Mouse (Mus musculus): ENCODE data around the gene Jade3. TPM values are rescaled to one million over a fixed set of nuclear protein-coding genes. Genes with fewer than 3 reads are reported as not detected.

Jade3 gene
- total RNA-seq, 2 experiments from 2014 or later: 1.3 to 2.6 TPM

GRCm38 (mm10) chrX:20548011-20548879, 122.8 kb downstream of the Jade3 start:
- DNase-seq: peak; percentile 3

GRCm38 (mm10) chrX:20548880-20549440, 123.5 kb downstream of the Jade3 start:
- DNase-seq: no peak

DNA sequence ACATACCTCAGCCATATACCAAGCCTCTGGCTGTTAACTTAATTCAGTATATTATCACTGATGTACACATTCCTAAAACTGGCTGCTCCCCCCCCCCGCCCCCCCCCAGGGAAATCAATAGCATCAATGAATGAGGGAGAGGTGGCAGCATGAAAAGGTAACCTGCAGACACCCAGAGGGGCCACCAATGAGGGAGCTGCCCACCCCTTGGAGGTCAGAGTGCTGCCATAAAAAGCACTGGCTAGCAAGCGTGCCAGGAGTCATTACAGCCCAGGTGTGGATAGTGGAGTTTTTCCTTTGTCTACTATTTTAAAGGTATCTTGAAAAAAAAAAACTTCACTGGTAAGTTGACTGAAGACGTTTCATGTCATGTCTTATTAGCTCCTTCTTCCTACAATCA, 124.0 kb downstream of the Jade3 start, which contains the start of gene Rgn:
Rgn (plus strand) TSS at position 256 of the 400 bp plus-strand sequence.
- no peak for DNase-seq

DNA sequence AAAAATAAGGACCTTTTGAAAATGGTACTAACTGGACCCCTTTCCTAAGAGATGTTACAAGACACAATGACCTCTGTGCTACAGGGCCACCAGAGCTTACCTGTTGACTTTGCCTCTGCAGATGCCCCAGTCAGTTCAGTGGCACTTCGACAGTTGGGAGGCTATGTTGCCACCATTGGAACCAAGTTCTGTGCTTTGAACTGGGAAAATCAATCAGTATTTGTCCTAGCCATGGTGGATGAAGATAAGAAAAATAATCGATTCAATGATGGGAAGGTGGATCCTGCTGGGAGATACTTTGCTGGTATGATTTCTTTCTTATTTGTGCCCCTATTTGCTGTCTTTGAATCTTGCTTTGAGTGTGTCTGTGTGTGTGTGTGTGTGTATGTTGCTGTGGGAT, 126.7 kb downstream of the Jade3 start:
- DNase-seq: no peak

- no peak for DNase-seq
These were observed 136.4 kb downstream of the Jade3 start for GRCm38 (mm10) chrX:20561846-20562245.

DNA sequence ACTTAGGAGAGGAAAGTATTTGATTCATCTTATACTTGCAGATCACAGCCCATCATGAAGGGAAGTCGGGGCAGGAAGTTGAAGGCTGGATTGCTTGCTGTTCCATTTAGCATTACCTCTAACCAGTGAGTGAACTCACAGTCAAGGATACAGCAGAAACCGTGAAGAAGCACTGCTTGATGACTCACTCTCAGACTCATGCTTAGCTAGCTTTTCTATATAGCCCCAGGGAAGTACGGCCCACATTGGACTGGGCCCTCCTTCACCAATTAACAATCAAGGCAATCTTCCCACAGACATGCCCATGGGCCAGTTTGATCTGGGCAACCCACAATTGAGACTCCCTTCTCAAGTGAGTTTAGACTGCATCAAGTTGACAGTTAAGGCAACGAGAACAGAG, 138.5 kb downstream of the Jade3 start:
- DNase-seq: no peak

Other genes with a start within 250 kb of the Jade3 start
- gene Slc9a7, start 133.9 kb upstream of the Jade3 start, total RNA-seq (2021): 10 to 100 TPM in 1 of 2 experiments, 1 to 10 TPM in 1; 7.4 to 10.8 TPM
- 1 to 10 TPM; 7.3 to 9.2 TPM for gene Rp2, start 61.2 kb upstream of the Jade3 start, total RNA-seq (2021)
- gene Rgn, start 124.1 kb downstream of the Jade3 start, total RNA-seq (2021): under 1 TPM in 1 of 2 experiments, not detected in 1; 0.32 TPM
- 10 to 100 TPM; 15.7 to 20.5 TPM for gene Rbm10, start 191.8 kb downstream of the Jade3 start, total RNA-seq (2021)
- gene Ndufb11, start 191.9 kb downstream of the Jade3 start, total RNA-seq (2021): 100 to 1,000 TPM; 310 to 341 TPM
- gene Uba1, start 232.6 kb downstream of the Jade3 start, total RNA-seq (2021): 100 to 1,000 TPM; 168 to 175 TPM